Mouse (Mus musculus) layer of hippocampus, adult 9-11 months (tissue): ENCODE measurements around the gene Psmb6.

ENCODE experiments used
- DNase-seq: peaks from one replicate; pipeline ENCODE4 v3.0.0; 2022

Psmb6 gene

GRCm38 (mm10) chr11:70525184-70525678, at the start of gene Psmb6:
Gene Psmb6, plus strand, starts transcription at chr11:70525367.
- DNase-seq = peak; percentile 97

- DNase-seq = no peak
These were observed 39.7 kb upstream of the Psmb6 start for GRCm38 (mm10) chr11:70485498-70485897.

GRCm38 (mm10) chr11:70487816-70488215, 37.4 kb upstream of the Psmb6 start:
- DNase-seq = no peak

GRCm38 (mm10) chr11:70489138-70489537, 36.0 kb upstream of the Psmb6 start:
- DNase-seq = peak; percentile 53

GRCm38 (mm10) chr11:70489684-70490083, 35.5 kb upstream of the Psmb6 start:
- DNase-seq = peak; percentile 74

- DNase-seq = no peak
These were observed 25.3 kb upstream of the Psmb6 start for GRCm38 (mm10) chr11:70499566-70500475.

- DNase-seq = no peak
These were observed 24.7 kb upstream of the Psmb6 start for GRCm38 (mm10) chr11:70500476-70500812.

- DNase-seq = no peak
These were observed 23.1 kb upstream of the Psmb6 start for GRCm38 (mm10) chr11:70502018-70502417.

- no peak for DNase-seq
These were observed 20.2 kb upstream of the Psmb6 start, which contains the start of gene Tm4sf5 for GRCm38 (mm10) chr11:70504970-70505369. Gene Tm4sf5, plus strand, starts transcription at chr11:70505244.

- no peak for DNase-seq
These were observed 18.8 kb upstream of the Psmb6 start for GRCm38 (mm10) chr11:70506385-70506784.

- DNase-seq = no peak
These were observed 18.1 kb upstream of the Psmb6 start for GRCm38 (mm10) chr11:70506962-70507515.

- no peak for DNase-seq
These were observed 15.2 kb upstream of the Psmb6 start for GRCm38 (mm10) chr11:70509753-70510564.

GRCm38 (mm10) chr11:70511242-70511641, 13.9 kb upstream of the Psmb6 start:
- no peak for DNase-seq

- DNase-seq = no peak
These were observed 13.3 kb upstream of the Psmb6 start for GRCm38 (mm10) chr11:70511825-70512224.

- no peak for DNase-seq
These were observed 12.3 kb upstream of the Psmb6 start for GRCm38 (mm10) chr11:70512709-70513342.

GRCm38 (mm10) chr11:70513520-70513919, 11.6 kb upstream of the Psmb6 start:
- DNase-seq = no peak

- DNase-seq = no peak
These were observed 10.9 kb upstream of the Psmb6 start, which contains the start of gene Vmo1 for GRCm38 (mm10) chr11:70514288-70514687. Gene Vmo1, minus strand, starts transcription at chr11:70514616.

- DNase-seq = no peak
These were observed 8.8 kb upstream of the Psmb6 start for GRCm38 (mm10) chr11:70516352-70516751.

GRCm38 (mm10) chr11:70518436-70518835, 6.7 kb upstream of the Psmb6 start:
- no peak for DNase-seq

GRCm38 (mm10) chr11:70518923-70519322, 6.2 kb upstream of the Psmb6 start, which contains the start of gene Gltpd2:
Gene Gltpd2, plus strand, starts transcription at chr11:70519196.
- DNase-seq = no peak

GRCm38 (mm10) chr11:70520178-70520769, 4.9 kb upstream of the Psmb6 start:
- DNase-seq = no peak
